Mouse (Mus musculus) T-helper 1 cell (primary cell): ENCODE results near the gene Fgfr2.
"Not testable (repeated sequence)": the region's sequence is repeated elsewhere in the genome, so short reads cannot be mapped to it uniquely, and the experiment has no call there.

Experiments
- in situ Hi-C: fragments of 300-600 bp; cut with MboI, MseI; formaldehyde crosslinking; loops from one replicate; pipeline ENCODE4 v1.15.1; 2025; ENCODE audit warnings: high pct_unique_total_duplicates

Gene Fgfr2

GRCm38 (mm10) chr7:131424912-131425311, 1698.2 kb downstream of the Fgfr2 start:
- in situ Hi-C loops: no loop called here

GRCm38 (mm10) chr7:131417605-131418004, 1705.5 kb downstream of the Fgfr2 start:
- in situ Hi-C loops: no loop called here

- in situ Hi-C loops: not testable (repeated sequence)
Observed at GRCm38 (mm10) chr7:131416742-131417141, 1706.4 kb downstream of the Fgfr2 start.

- in situ Hi-C loops: loop anchor here (5.0 kb wide), 1 partner anchor 50 kb away; the partner anchor contains the start of gene 2310057M21Rik
Observed at GRCm38 (mm10) chr7:131411941-131412270, 1711.2 kb downstream of the Fgfr2 start.

GRCm38 (mm10) chr7:131411221-131411940, 1711.8 kb downstream of the Fgfr2 start:
- in situ Hi-C loops: loop anchor here (5.0 kb wide), 1 partner anchor 49 kb away; the partner anchor contains the start of gene 2310057M21Rik

GRCm38 (mm10) chr7:131410416-131411058, 1712.6 kb downstream of the Fgfr2 start, which contains the start of the genes Ikzf5 and Acadsb:
TSS of gene Ikzf5 (minus strand) at chr7:131410521.
TSS of gene Acadsb (plus strand) at chr7:131410601.
- in situ Hi-C loops: loop anchor here (5.0 kb wide), 1 partner anchor 48 kb away; the partner anchor contains the start of gene 2310057M21Rik

GRCm38 (mm10) chr7:131409988-131410385, 1713.2 kb downstream of the Fgfr2 start:
- in situ Hi-C loops: loop anchor here (5.0 kb wide), 1 partner anchor 48 kb away; the partner anchor contains the start of gene 2310057M21Rik

- in situ Hi-C loops: no loop called here
Observed at GRCm38 (mm10) chr7:131409321-131409987, 1713.7 kb downstream of the Fgfr2 start.

- in situ Hi-C loops: not testable (repeated sequence)
Observed at GRCm38 (mm10) chr7:131391761-131392160, 1731.4 kb downstream of the Fgfr2 start.

GRCm38 (mm10) chr7:131371880-131372651, 1751.1 kb downstream of the Fgfr2 start:
- in situ Hi-C loops: no loop called here

- in situ Hi-C loops: no loop called here
Observed at GRCm38 (mm10) chr7:131371470-131371860, 1751.7 kb downstream of the Fgfr2 start.

- in situ Hi-C loops: no loop called here
Observed at GRCm38 (mm10) chr7:131370648-131371469, 1752.3 kb downstream of the Fgfr2 start, which contains the start of gene Pstk. TSS of gene Pstk (plus strand) at chr7:131371141.

- in situ Hi-C loops: loop anchor here (5.0 kb wide), 1 partner anchor 48 kb away; the partner anchor contains the start of genes Acadsb and Ikzf5
Observed at GRCm38 (mm10) chr7:131364131-131364530, 1759.0 kb downstream of the Fgfr2 start.

- in situ Hi-C loops: loop anchor here (5.0 kb wide), 1 partner anchor 50 kb away; the partner anchor contains the start of genes Acadsb and Ikzf5
Observed at GRCm38 (mm10) chr7:131362615-131363300, 1760.4 kb downstream of the Fgfr2 start, which contains the start of gene 2310057M21Rik. TSS of gene 2310057M21Rik (minus strand) at chr7:131362759.

- in situ Hi-C loops: loop anchor here (5.0 kb wide), 1 partner anchor 50 kb away; the partner anchor contains the start of genes Acadsb and Ikzf5
Observed at GRCm38 (mm10) chr7:131362269-131362614, 1760.9 kb downstream of the Fgfr2 start.

GRCm38 (mm10) chr7:131356105-131356504, 1767.0 kb downstream of the Fgfr2 start:
- in situ Hi-C loops: no loop called here

GRCm38 (mm10) chr7:131345856-131346541, 1777.2 kb downstream of the Fgfr2 start:
- in situ Hi-C loops: no loop called here

GRCm38 (mm10) chr7:131337502-131338068, 1785.6 kb downstream of the Fgfr2 start:
- in situ Hi-C loops: no loop called here

- in situ Hi-C loops: no loop called here
Observed at GRCm38 (mm10) chr7:131333564-131333963, 1789.6 kb downstream of the Fgfr2 start, which contains the start of gene Fam24a. TSS of gene Fam24a (plus strand) at chr7:131333864.
